Mouse (Mus musculus) bone marrow, adult 2 months (tissue): Measurements from ENCODE around the gene Prdm2.

Source experiments
- CTCF ChIP-seq: fragments of 200-500 bp; IDR thresholded peaks from 2 replicates; pipeline ENCODE4 v1.5.1; 2011; ENCODE audit warnings: low read length, control low read depth; ENCODE audit not compliant: control insufficient read depth, insufficient read depth
- POLR2A ChIP-seq: fragments of 200-500 bp; IDR thresholded peaks from 2 replicates; pipeline ENCODE4 v1.6.1; 2011; ENCODE audit warnings: low read depth, mild to moderate bottlenecking, control low read depth, low read length, borderline replicate concordance; ENCODE audit not compliant: control insufficient read depth

GRCm38 (mm10) chr4:143140940-143141339 lies 71.9 kb downstream of the Prdm2 start:
- TF ChIP-seq POLR2A (no peak), CTCF (no peak)
